Mouse (Mus musculus) adrenal gland, postnatal 25 days (tissue): ENCODE results near the gene Adgrl4. TPM values are rescaled to one million over a fixed set of nuclear protein-coding genes. Genes with fewer than 3 reads are reported as not detected.

Source experiments
- DNase-seq: peaks from one replicate; pipeline ENCODE4 v3.0.0; 2021; ENCODE audit warnings: mixed read lengths
- total RNA-seq: library from RNA; stranded (reverse); gene quantifications from 2 replicates; pipeline ENCODE4 v1.2.3, GENCODE M21; 2021

The Adgrl4 gene
- total RNA-seq, 1 experiment from 2014 or later, result 72.1 TPM

DNA sequence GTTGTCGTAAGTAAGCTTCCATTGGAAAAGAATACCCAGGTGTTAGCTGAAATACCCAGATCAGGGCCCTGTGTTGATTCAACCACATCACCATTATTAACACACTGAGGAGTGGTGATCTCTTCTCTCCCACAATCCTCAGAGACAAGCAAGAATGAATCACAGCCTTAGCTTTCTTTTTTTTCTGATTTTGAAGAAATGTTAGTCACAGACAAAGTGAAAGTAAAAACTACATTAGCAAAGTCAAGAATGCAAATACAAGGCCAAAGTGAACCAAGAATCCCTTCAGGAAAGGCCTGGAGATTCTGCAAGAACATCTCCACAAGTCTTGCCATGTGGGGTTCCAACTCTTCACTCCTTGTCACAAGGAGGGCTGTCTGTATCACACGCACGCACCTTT is 67.9 kb downstream of the Adgrl4 start:
- DNase-seq, result no peak

DNA sequence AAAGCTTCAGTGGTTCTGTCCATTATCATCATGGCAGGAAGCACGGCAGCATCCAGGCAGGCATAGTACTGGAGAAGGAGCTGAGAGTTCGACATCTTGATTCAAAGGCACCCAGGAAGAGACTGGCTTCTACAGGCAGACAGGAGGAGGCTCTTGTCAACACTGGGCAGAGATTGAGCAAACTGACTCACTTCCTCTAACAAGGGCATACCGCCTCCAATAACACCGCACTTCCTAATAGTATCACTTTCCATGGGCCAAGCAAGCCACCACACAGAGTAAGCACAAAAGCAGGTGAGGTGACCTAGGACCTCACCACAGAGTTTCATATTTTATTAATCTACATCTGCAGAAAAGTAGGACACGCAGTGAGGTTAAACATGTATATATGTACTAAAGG is 73.5 kb downstream of the Adgrl4 start:
- DNase-seq, result no peak

DNA sequence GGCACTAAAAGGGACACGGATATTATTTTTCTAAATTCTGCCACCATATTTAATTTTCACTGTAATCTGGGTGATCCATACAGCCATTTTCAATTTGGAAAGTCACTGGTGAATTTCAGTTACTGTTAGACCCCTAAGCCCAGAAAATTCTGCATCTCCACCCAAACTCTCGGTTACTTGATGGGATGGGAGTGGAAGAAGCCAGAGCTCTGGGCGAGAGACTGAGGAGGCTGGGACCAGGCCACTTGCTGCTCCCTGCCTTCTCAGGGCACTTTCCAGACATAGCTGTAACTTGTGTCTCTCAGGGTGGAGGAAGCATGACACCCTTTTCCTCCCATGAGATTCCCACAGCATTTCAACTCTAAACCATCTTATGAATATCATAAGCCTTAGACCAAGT is 109.5 kb downstream of the Adgrl4 start:
- DNase-seq, result no peak

DNA sequence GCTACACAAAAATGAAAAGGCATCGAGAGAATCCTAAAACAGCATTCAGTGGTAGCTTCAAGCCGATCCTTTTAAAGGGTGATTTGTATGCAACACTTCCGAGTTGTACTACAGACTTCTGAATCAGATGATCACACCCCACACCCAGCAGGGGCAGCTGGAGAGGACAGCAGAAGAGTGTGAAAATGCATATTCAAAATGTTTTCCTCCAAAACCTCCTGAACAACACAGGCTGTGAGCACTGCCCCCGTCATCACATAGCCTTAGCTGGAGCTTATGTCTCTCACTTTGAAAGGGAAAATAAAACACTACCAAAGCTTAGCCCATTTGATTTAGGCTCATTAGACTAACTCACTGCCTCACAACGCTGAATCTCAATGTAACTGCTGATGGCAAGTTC is 113.3 kb downstream of the Adgrl4 start:
- DNase-seq, result no peak

DNA sequence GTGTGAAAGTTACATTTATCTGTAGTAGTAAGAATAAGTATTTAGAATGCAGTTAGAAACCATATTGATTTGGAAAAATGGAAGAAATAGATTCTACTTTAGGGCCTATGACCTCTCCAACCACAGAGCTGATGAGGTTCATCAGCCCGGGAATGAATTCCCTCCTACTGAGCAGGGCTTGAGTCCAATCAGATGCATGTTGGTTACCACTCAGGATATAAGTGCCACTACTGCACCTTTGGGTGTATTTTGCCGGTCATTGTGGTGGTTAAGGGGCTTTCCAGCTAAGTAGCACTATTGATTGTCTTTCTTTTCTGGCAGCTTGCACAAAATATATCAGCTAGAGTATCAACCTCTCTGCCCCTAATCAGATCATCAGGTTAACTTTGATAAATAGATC is 118.9 kb downstream of the Adgrl4 start:
- DNase-seq, result no peak

DNA sequence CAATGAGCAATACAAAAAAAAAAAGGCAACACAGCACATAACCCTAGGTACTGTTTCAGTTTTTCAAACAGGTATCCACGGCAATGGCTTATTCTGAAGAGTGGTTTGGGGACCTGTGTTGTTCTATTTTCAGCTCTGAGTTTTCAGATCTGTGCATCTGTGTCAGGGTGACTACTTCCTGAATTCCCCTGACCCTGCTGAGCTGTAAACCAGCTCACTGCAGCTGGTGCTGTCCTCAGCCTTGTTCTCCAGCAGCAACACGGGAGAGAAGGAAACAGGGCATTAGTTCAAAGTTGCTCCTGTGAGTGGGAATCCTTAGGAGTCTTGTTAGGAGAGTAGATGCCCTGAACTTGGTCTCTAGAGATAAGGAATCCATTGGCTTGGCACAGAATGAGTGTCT is 119.4 kb downstream of the Adgrl4 start:
- DNase-seq, result no peak

DNA sequence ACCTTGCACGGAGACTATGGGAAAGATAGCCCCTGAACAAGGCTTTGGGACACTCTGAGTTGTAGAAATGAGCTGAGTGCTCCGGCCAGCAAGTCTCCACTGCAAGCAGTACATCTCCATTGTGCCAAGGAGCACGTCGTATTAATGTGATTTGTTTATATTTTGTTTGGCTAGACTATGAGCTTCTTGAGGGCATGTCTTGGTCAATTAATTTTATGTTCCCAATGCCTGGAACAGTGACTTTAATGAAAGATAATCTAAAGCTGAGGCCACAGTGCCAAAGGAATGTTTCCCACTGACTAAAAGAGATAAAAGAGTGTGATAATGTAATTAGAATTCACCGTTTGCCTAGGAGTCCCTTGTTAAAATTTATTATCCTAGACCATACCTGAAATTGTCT is 119.9 kb downstream of the Adgrl4 start:
- no peak for DNase-seq

DNA sequence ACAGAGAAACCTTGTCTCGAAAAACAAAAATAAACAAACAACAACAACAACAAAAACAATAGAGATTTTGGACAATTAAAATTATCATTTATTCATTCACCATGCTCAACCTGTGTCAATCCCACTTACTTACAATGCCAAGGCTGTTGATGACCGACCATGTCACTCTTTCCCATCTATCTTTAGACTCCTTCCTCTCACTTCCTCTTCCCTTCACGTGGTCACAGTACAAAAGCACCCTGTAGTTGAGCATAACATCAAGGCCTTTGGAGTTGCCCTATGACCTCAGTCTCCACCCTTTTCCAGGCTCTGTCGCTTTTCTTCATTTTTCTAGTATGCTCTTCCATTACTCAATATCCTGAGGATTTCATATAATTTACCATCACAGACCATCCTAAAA is 120.7 kb downstream of the Adgrl4 start:
- DNase-seq, result no peak

DNA sequence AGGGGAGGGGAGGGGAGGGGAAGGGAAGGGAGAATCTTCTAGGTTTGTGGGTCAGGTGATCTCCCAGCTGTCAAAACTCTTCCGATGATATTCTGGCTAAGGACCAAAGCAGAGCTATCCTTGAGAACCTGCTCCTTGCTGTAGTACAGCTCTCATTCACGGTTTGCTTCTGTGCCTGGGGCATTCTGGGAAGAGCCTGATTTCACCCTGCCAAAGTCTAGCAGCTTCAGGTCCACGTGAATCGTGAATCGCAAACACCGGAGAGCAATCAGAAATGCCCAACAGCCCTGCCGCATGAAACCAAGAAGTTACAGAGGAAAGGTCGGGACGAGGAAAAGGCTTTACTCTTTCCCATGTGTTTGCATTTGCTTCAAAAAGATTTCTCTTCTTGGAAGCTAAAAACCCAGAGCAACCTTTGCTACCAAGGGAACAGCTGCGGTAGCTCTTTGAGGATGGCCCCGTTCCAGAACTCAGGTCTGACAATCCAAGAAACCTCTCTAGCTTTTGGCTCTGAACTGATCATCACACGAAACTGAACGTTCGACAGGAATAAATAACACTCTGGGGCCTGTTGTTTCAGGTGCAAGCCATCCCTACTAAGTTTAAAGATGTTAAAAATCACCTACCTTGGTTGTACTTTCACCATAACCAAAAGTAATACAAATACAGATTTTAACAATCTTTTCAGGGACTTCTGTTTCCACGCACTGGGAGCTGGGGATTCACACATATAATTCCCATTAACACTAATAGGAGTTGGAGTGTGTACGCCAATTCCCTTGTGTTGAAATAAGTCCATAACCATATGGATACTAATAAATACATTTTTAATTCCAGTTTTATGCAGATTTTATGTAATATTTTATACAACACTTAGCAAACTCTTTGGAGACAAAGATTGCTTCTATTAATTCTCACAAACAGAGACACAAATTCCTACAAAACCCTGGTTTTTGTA is 128.3 kb downstream of the Adgrl4 start:
- no peak for DNase-seq

DNA sequence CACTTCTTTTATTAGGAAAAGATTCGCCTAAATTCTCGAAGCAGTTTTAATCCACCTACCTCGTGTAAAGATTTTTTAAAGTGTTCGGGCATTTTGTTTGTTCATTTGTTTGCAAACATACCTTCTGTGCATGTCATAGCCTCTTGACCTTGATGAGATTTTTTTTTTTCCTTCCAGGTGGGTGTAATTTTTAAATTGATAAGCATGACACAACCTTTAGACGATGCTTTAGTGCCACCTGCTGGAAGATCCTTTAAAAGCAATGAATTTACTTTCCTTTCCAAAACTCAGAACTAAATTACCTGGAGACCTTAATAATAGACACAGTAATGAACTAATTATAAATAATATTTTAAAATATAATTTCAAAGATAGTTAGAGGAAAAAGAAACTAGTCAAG is 128.9 kb downstream of the Adgrl4 start:
- no peak for DNase-seq

DNA sequence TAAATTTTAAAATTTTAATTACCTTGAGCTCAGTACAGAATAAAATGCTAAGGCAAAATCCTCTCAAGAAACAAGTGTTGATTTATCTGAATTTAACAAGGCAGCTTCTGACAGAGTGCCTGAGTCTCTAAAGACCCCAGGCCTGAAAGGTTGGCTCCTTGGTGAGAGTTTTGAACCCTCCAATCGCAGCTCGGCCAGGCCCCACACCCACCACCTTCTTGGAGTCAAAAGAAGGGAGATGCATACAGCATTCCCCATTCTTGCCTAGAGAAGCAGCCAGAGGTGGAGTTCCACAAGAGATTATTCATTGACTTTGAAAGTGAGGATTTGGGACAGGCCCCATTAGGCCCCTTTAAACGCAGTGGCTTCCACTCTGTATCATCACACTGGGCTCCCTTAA is 129.9 kb downstream of the Adgrl4 start:
- DNase-seq, result no peak

DNA sequence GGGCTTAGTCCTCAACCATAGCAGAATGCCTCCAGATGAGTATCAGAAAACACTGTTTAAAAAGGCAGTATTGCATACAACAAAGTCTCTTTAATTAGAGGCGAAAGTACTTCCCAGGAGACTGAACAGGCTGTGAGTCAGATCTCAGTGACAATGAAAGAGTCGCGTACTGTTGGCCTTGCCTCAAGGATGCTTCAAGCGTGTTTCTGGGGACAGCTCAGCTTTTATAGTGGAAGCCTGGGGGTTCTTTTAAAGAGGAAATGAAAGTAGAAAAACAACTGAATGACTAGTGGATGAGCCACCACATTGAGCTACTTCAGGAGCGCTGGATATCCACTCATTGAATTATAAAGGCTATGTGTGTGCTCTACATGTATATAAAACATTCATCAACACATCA is 134.4 kb downstream of the Adgrl4 start:
- DNase-seq, result peak; percentile 4

DNA sequence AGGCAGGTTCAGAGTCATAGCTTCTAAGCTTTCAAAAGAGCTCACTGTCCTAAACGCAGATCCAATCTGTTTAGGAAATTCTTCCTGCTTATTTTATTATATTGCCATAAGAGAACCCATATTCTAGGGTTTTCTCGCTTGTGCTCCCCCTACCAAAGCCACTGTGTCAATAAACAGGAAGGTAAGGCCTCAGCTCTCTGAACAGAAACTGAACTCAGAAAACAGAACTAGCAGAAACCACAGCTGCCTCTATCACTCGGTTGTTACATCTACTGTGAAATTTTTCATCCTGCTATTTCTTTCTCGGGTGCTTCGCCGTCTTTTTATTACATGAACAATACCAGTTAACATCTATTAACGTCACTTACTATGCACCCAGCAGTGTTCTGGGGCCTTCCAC is 137.6 kb downstream of the Adgrl4 start:
- DNase-seq, result no peak

DNA sequence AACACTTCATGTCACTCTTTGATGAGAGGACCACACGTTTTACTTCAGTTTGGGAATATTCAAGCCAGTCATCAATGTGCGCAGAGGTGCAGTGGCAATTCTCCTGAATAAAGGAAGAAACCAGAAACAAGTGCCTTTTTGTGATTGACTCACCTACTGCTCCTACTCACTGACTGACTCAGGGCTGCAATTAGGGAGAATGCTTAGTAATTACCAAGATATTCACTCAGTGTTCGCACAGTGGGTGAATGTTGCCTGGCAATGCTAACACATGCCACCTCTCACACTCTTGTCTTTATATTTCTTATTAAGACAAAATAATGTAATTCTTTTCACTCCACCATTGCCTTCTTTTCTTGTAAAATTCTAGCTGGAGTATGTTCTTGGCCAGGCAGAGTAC is 138.5 kb downstream of the Adgrl4 start:
- DNase-seq, result no peak

DNA sequence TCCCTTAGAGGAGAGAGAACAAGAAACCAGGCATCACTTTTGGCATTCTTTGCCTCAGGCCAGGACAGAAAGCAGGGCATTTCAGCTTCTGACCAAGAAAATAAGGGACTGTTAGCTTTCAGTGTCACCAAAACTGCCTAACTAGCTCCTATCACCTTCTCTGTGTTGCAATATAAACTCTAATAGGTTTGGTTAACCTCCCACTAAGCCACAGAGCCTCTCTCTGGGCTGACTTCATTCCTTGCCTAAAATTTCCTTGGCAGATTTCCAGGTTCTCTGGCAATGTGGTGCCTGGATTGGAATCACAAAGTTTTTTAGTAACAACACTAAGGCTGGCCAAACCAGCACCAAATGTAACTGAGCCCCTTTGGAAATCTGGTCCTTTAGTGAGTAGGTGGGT is 154.2 kb downstream of the Adgrl4 start:
- DNase-seq, result no peak
